ENCODE assay signal across 8 mouse cellular contexts in genomic region chr13:74166348-74167056, GRCm38 (mm10). TPM values are rescaled to one million over a fixed set of nuclear protein-coding genes. Genes with fewer than 3 reads are reported as not detected.
DNase-seq lines count a peak whose midpoint lies in the region; ATAC-seq and TF ChIP-seq lines count a peak whose summit lies in the region.

No protein-coding gene starts in this region.

- TF ChIP-seq CTCF in liver, postnatal 0 days (IDR thresholded peaks at IDR 0.05; ENCODE audit: low read depth), result no peak

- peak; percentile 93 for ATAC-seq in liver, postnatal 0 days
- peak; percentile 90 for ATAC-seq in neural tube, embryonic 14.5 days (ENCODE audit: low read depth)

- H3K4me2 ChIP-seq in liver, postnatal 0 days (ENCODE audit: low read depth, low read length), result peak overlapping the region; percentile 82
- H3K4me2 ChIP-seq in neural tube, embryonic 14.5 days (ENCODE audit: low read depth, low read length), result peak overlapping the region; percentile 65

- H3K9me3 ChIP-seq in liver, postnatal 0 days (ENCODE audit: low read length), result no peaks in the 10 kb centered on the region
- H3K9me3 ChIP-seq in neural tube, embryonic 14.5 days (ENCODE audit: control insufficient read depth, low read length), result no peaks in the 10 kb centered on the region

- WGBS in liver, postnatal 0 days (ENCODE audit: insufficient replicate concordance), result 9% methylated on average over 19 of the region's 19 CpGs
- WGBS in neural tube, embryonic 14.5 days, result 22% methylated on average over 17 of the region's 19 CpGs

- peak; percentile 76 for DNase-seq in CD4-positive, CD25-positive, alpha-beta regulatory T cell, adult 2 months (ENCODE audit: low read depth, low spot score)
- DNase-seq in adrenal gland, postnatal 10 days, result peak; percentile 73
- DNase-seq in embryo, embryonic 11.5 days (ENCODE audit: low read depth, low spot score), result peak; percentile 16
- DNase-seq in heart, adult 8-10 months (ENCODE audit: low spot score), result peak; percentile 26
- peak; percentile 59 for DNase-seq in kidney, postnatal 10 days
- DNase-seq in liver, postnatal 0 days, result peak; percentile 74
- peak; percentile 26 for DNase-seq in testis, postnatal 14 days (ENCODE audit: low spot score)

- TF ChIP-seq EP300 in liver, postnatal 0 days (IDR thresholded peaks at IDR 0.05; ENCODE audit: low read depth), result no peak

- H3K9ac ChIP-seq in liver, postnatal 0 days (replicated peaks), result peak overlapping the region; percentile 58
- peak overlapping the region; percentile 57 for H3K9ac ChIP-seq in neural tube, embryonic 14.5 days (replicated peaks; ENCODE audit: low read depth, low read length)

- peaks cover 9% of the 10 kb centered on the region; the same call in 1 of the 2 replicates for H3K36me3 ChIP-seq in liver, postnatal 0 days (replicated peaks; ENCODE audit: insufficient read depth, low read length)
- peaks cover 4% of the 10 kb centered on the region; the same call in 1 of the 2 replicates for H3K36me3 ChIP-seq in neural tube, embryonic 14.5 days (ENCODE audit: control insufficient read depth, insufficient read depth, low read length)

- peak overlapping the region; percentile 49 for H3K4me3 ChIP-seq in liver, postnatal 0 days (ENCODE audit: low read depth, low read length)
- peak overlapping the region; percentile 37 for H3K4me3 ChIP-seq in neural tube, embryonic 14.5 days (ENCODE audit: low read depth, low read length)

- H3K4me1 ChIP-seq in liver, postnatal 0 days (ENCODE audit: insufficient read depth), result peaks cover 10% of the 10 kb centered on the region
- H3K4me1 ChIP-seq in neural tube, embryonic 14.5 days (ENCODE audit: control insufficient read depth, insufficient read depth, low read length), result peaks cover 4% of the 10 kb centered on the region; the same call in 1 of the 2 replicates

- no peaks in the 10 kb centered on the region for H3K27me3 ChIP-seq in liver, postnatal 0 days (ENCODE audit: insufficient read depth, low read length)
- no peaks in the 10 kb centered on the region for H3K27me3 ChIP-seq in neural tube, embryonic 14.5 days (ENCODE audit: control insufficient read depth, insufficient read depth, low read length)

- no peak overlapping the region for H3K27ac ChIP-seq in liver, postnatal 0 days (ENCODE audit: low read depth)
- H3K27ac ChIP-seq in neural tube, embryonic 14.5 days (ENCODE audit: low read depth, low read length), result no peak overlapping the region

RNA-seq across cellular contexts. Expression of gene Exoc3, which starts 42.0 kb away (rescaled TPM):
- 10 to 100 TPM; 47.3 to 53.5 TPM for total RNA-seq in adrenal gland, postnatal 10 days (2021)
- total RNA-seq in heart, adult 8-10 months (2022), result 10 to 100 TPM; 45.2 to 52.7 (median 51.4) TPM
- polyA plus RNA-seq in liver, postnatal 0 days (2015; fragmentation: Nextera tagmentation; extraction: Ambion mirVana), result 15.7 and 19.6 TPM in 2 replicates
- 113 and 121 TPM in 2 replicates for polyA plus RNA-seq in neural tube, embryonic 14.5 days (2014; fragmentation: Nextera tagmentation; extraction: Ambion mirVana)

RNA-seq across cellular contexts. Expression of gene Slc9a3, which starts 45.2 kb away (rescaled TPM):
- total RNA-seq in adrenal gland, postnatal 10 days (2021), result under 1 TPM in 1 of 2 experiments, not detected in 1; 0.12 TPM
- total RNA-seq in heart, adult 8-10 months (2022), result 1 to 10 TPM in 1 of 4 experiments, under 1 TPM in 3; 0.47 to 1.4 (median 0.56) TPM
- not detected in 2 replicates for polyA plus RNA-seq in liver, postnatal 0 days (2015; fragmentation: Nextera tagmentation; extraction: Ambion mirVana)
- polyA plus RNA-seq in neural tube, embryonic 14.5 days (2014; fragmentation: Nextera tagmentation; extraction: Ambion mirVana), result 0.13 and 0.28 TPM in 2 replicates

Comparison
In these comparisons a context has a peak if more than half of its experiments do, and no peak if none do; other contexts are left out.
1. DNase-seq: peak in every context shown above with its lines; median percentile 76 in CD4-positive, CD25-positive, alpha-beta regulatory T cell, adult 2 months; 74 in liver, postnatal 0 days; 73 in adrenal gland, postnatal 10 days; 59 in kidney, postnatal 10 days; 26 in heart, adult 8-10 months; 26 in testis, postnatal 14 days; 16 in embryo, embryonic 11.5 days.